Mouse (Mus musculus): ENCODE measurements around the gene Orc3.

The Orc3 gene

GRCm38 (mm10) chr4:34614630-34615094 is at the start of gene Orc3, which contains the start of gene Rars2:
Gene Orc3 (minus strand): TSS chr4:34614944.
Gene Rars2 (plus strand): TSS chr4:34614957.
- DNase-seq (ENCODE audit: low spot score in 2 of 2), result peak; percentile 93 to 94

- peak; percentile 35 to 47 for DNase-seq (ENCODE audit: low spot score in 2 of 2)
These were observed 47.2 kb upstream of the Orc3 start for GRCm38 (mm10) chr4:34661927-34662326.

- DNase-seq (ENCODE audit: low spot score in 2 of 2), result no peak
These were observed 46.8 kb upstream of the Orc3 start for GRCm38 (mm10) chr4:34661514-34661913.

GRCm38 (mm10) chr4:34659012-34659411 is 44.3 kb upstream of the Orc3 start:
- DNase-seq (ENCODE audit: low spot score in 2 of 2), result no peak

- no peak for DNase-seq (ENCODE audit: low spot score in 2 of 2)
These were observed 41.4 kb upstream of the Orc3 start for GRCm38 (mm10) chr4:34656101-34656500.

GRCm38 (mm10) chr4:34653179-34653578 is 38.4 kb upstream of the Orc3 start:
- DNase-seq (ENCODE audit: low spot score in 2 of 2), result no peak

GRCm38 (mm10) chr4:34644779-34645178 is 30.0 kb upstream of the Orc3 start:
- DNase-seq (ENCODE audit: low spot score in 2 of 2), result no peak

GRCm38 (mm10) chr4:34640731-34641130 is 26.0 kb upstream of the Orc3 start:
- DNase-seq (ENCODE audit: low spot score in 2 of 2), result no peak

GRCm38 (mm10) chr4:34639745-34640364 is 25.1 kb upstream of the Orc3 start:
- no peak for DNase-seq (ENCODE audit: low spot score in 2 of 2)

- DNase-seq (ENCODE audit: low spot score in 2 of 2), result no peak
These were observed 23.1 kb upstream of the Orc3 start for GRCm38 (mm10) chr4:34637851-34638250.

- DNase-seq (ENCODE audit: low spot score in 2 of 2), result no peak
These were observed 22.6 kb upstream of the Orc3 start for GRCm38 (mm10) chr4:34637386-34637785.

GRCm38 (mm10) chr4:34636036-34636435 is 21.3 kb upstream of the Orc3 start:
- DNase-seq (ENCODE audit: low spot score in 2 of 2), result no peak

- no peak for DNase-seq (ENCODE audit: low spot score in 2 of 2)
These were observed 19.4 kb upstream of the Orc3 start for GRCm38 (mm10) chr4:34634129-34634528.

GRCm38 (mm10) chr4:34629956-34630355 is 15.2 kb upstream of the Orc3 start:
- DNase-seq (ENCODE audit: low spot score in 2 of 2), result no peak

GRCm38 (mm10) chr4:34626401-34626800 is 11.7 kb upstream of the Orc3 start:
- no peak for DNase-seq (ENCODE audit: low spot score in 2 of 2)

GRCm38 (mm10) chr4:34625556-34625955 is 10.8 kb upstream of the Orc3 start:
- DNase-seq (ENCODE audit: low spot score in 2 of 2), result no peak

GRCm38 (mm10) chr4:34616146-34616545 is 1.4 kb upstream of the Orc3 start:
- no peak for DNase-seq (ENCODE audit: low spot score in 2 of 2)

- DNase-seq (ENCODE audit: low spot score in 2 of 2), result peak; percentile 35 to 46
These were observed 559 bp upstream of the Orc3 start for GRCm38 (mm10) chr4:34615303-34615702.

- peak in 1 of 2 experiments; percentile 4 for DNase-seq (ENCODE audit: low spot score in 2 of 2)
These were observed 1.1 kb downstream of the Orc3 start for GRCm38 (mm10) chr4:34613571-34614145.

- DNase-seq (ENCODE audit: low spot score in 2 of 2), result no peak
These were observed 8.1 kb downstream of the Orc3 start for GRCm38 (mm10) chr4:34606658-34607057.

- DNase-seq (ENCODE audit: low spot score in 2 of 2), result no peak
These were observed 11.6 kb downstream of the Orc3 start for GRCm38 (mm10) chr4:34603123-34603522.

GRCm38 (mm10) chr4:34584871-34585607 is 29.7 kb downstream of the Orc3 start:
- DNase-seq (ENCODE audit: low spot score in 2 of 2), result no peak

GRCm38 (mm10) chr4:34583427-34583826 is 31.3 kb downstream of the Orc3 start:
- no peak for DNase-seq (ENCODE audit: low spot score in 2 of 2)
